Mouse (Mus musculus): Measurements from ENCODE around the gene Mknk2. TPM values are rescaled to one million over a fixed set of nuclear protein-coding genes. Genes with fewer than 3 reads are reported as not detected.

The Mknk2 gene
- total and polyA plus RNA-seq, 3 experiments = 47.4 to 184 (median 87.1) TPM

DNA sequence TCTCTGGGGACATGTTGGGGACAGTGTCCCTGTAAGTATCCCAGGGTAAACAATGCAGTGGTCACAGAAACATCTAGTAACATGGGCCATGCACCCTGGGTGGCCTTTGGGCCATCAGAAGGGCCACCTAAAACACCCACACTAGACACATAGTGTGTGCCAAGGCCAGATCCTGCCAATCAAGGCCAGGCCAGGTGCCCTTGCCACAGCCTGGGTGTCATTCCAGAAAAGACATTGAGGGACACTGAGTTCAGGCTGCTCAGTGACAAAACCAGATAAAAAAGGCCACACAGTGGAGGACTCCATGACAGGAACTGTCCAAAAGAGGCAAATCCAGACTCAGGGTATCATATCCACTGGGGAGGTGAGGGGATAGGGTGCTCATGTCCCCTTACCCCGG is 5.7 kb upstream of the Mknk2 start:
- Histone ChIP-seq H3K4me3 (ENCODE audit: control insufficient read depth in 1 of 2, insufficient read depth in 1 of 2, low read depth in 2 of 2, low read length in 2 of 2) (no peak overlapping the region), H3K79me2 (ENCODE audit: control insufficient read depth, insufficient read depth, low read length, poor library complexity) (no peaks in the 10 kb centered on the region; the same call in 1 of the 2 replicates), H3K27me3 (ENCODE audit: control insufficient read depth in 1 of 2, insufficient read depth in 2 of 2, low read length in 2 of 2) (no peaks in the 10 kb centered on the region), H3K36me3 (ENCODE audit: control insufficient read depth in 1 of 2, insufficient read depth in 2 of 2, low read length in 2 of 2) (peaks cover 5 to 28% of the 10 kb centered on the region in 2 experiments; a peak in 3 of 4 replicates), H3K9ac (ENCODE audit: control insufficient read depth, low read depth, low read length, poor library complexity, severe bottlenecking) (no peak overlapping the region), H3K9me3 (replicated peaks; ENCODE audit: insufficient read depth, low read length) (no peaks in the 10 kb centered on the region), H3K4me1 (ENCODE audit: control insufficient read depth in 1 of 2, insufficient read depth in 2 of 2, low read length in 2 of 2) (peaks cover 16 to 31% of the 10 kb centered on the region in 2 experiments), H3K27ac (ENCODE audit: control insufficient read depth, low read depth, low read length) (no peak overlapping the region)
- DNase-seq (ENCODE audit: low read depth, low spot score) = no peak
- TF ChIP-seq TAL1 (IDR thresholded peaks at IDR 0.05; ENCODE audit: low read length) (no peak), CHD1 (IDR thresholded peaks at IDR 0.05; ENCODE audit: low read depth, low read length) (no peak), KAT2A (conservative IDR thresholded peaks at IDR 0.05; ENCODE audit: low read depth, low read length) (no peak), MXI1 (IDR thresholded peaks at IDR 0.05; ENCODE audit: low read depth, low read length) (no peak), GABPA (IDR thresholded peaks at IDR 0.05; ENCODE audit: low read depth, low read length) (no peak), MYB (IDR thresholded peaks at IDR 0.05; ENCODE audit: low read depth, low read length) (no peak), CTCF (IDR thresholded peaks at IDR 0.05 in 2 of 3, conservative IDR thresholded peaks at IDR 0.05 in 1 of 3; ENCODE audit: control insufficient read depth in 1 of 3, insufficient read depth in 1 of 3, low read depth in 2 of 3, low read length in 3 of 3, poor library complexity in 1 of 3, severe bottlenecking in 1 of 3) (no peak), CHD2 (IDR thresholded peaks at IDR 0.05; ENCODE audit: low read length) (no peak), USF2 (IDR thresholded peaks at IDR 0.05; ENCODE audit: borderline replicate concordance in 1 of 2, insufficient read depth in 1 of 2, low read depth in 1 of 2, low read length in 2 of 2) (no peak), ZKSCAN1 (IDR thresholded peaks at IDR 0.05; ENCODE audit: low read depth, low read length) (no peak), ELF1 (IDR thresholded peaks at IDR 0.05; ENCODE audit: low read depth, low read length) (no peak), TCF12 (IDR thresholded peaks at IDR 0.05; ENCODE audit: low read depth, low read length) (no peak), SMC3 (IDR thresholded peaks at IDR 0.05; ENCODE audit: low read depth, low read length) (no peak), MAZ (IDR thresholded peaks at IDR 0.05; ENCODE audit: low read depth, low read length) (no peak), MEF2A (IDR thresholded peaks at IDR 0.05; ENCODE audit: extremely low read depth, insufficient replicate concordance, low read depth, low read length, poor library complexity, severe bottlenecking) (no peak), SIN3A (IDR thresholded peaks at IDR 0.05; ENCODE audit: low read length) (no peak), EP300 (IDR thresholded peaks at IDR 0.05; ENCODE audit: low read depth in 1 of 2, low read length in 2 of 2) (no peak), GATA1 (IDR thresholded peaks at IDR 0.05; ENCODE audit: low read depth, low read length) (no peak), ZC3H11A (IDR thresholded peaks at IDR 0.05; ENCODE audit: low read depth, low read length) (no peak)

DNA sequence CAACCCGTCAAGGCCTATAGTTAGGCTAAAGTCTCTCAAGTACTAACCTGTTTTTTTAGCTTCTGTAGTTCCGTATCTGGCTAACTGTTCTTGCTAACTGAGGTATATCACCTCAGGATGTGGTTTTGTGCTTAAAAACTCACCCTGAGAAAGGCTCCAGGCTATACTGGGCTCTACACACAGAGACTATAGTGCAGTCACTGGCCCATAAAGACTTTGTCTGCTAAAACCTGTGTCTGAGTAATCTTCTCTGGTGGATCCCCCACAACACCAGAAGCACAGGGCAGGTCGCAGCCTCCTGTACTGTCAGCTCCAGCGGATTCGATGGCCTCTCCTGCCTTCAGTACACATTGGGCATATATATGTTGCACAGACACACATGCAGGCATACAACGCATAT is 4.1 kb upstream of the Mknk2 start:
- Histone ChIP-seq H3K36me3 (ENCODE audit: control insufficient read depth in 1 of 2, insufficient read depth in 2 of 2, low read length in 2 of 2) (peaks cover 5 to 33% of the 10 kb centered on the region in 2 experiments; a peak in 3 of 4 replicates), H3K9ac (ENCODE audit: control insufficient read depth, low read depth, low read length, poor library complexity, severe bottlenecking) (no peak overlapping the region), H3K4me1 (ENCODE audit: control insufficient read depth in 1 of 2, insufficient read depth in 2 of 2, low read length in 2 of 2) (peaks cover 16 to 41% of the 10 kb centered on the region in 2 experiments), H3K79me2 (ENCODE audit: control insufficient read depth, insufficient read depth, low read length, poor library complexity) (peaks cover 4% of the 10 kb centered on the region; the same call in 1 of the 2 replicates), H3K9me3 (replicated peaks; ENCODE audit: insufficient read depth, low read length) (no peaks in the 10 kb centered on the region), H3K27ac (ENCODE audit: control insufficient read depth, low read depth, low read length) (no peak overlapping the region), H3K4me3 (ENCODE audit: control insufficient read depth in 1 of 2, insufficient read depth in 1 of 2, low read depth in 2 of 2, low read length in 2 of 2) (no peak overlapping the region), H3K27me3 (ENCODE audit: control insufficient read depth in 1 of 2, insufficient read depth in 2 of 2, low read length in 2 of 2) (no peaks in the 10 kb centered on the region)
- no peak for DNase-seq (ENCODE audit: low read depth, low spot score)
- no peak for TF ChIP-seq ZMIZ1 (IDR thresholded peaks at IDR 0.05; ENCODE audit: low read depth, low read length)

All from MEL (cell line).